Mouse (Mus musculus) heart, adult 2 months (tissue): ENCODE measurements around the gene Rpl22. TPM values are rescaled to one million over a fixed set of nuclear protein-coding genes. Genes with fewer than 3 reads are reported as not detected.

Experiments
- DNase-seq, 2 experiments: peaks; one replicate each; pipeline ENCODE4 v3.0.0; 2021
- H3K27ac ChIP-seq: fragments of 200-600 bp; 2 replicates; pipeline ENCODE4 v1.8.1; 2022
- H3K27me3 ChIP-seq: fragments of 200-500 bp; 2 replicates; pipeline ENCODE4 v1.6.1; 2012; ENCODE audit warnings: mild to moderate bottlenecking, low read length, inconsistent platforms, mixed read lengths; ENCODE audit not compliant: control insufficient read depth, insufficient read depth
- H3K36me3 ChIP-seq: fragments of 200-500 bp; 2 replicates; pipeline ENCODE4 v1.6.1; 2012; ENCODE audit warnings: low read length, inconsistent platforms; ENCODE audit not compliant: control insufficient read depth, insufficient read depth
- H3K4me1 ChIP-seq: fragments of 200-500 bp; 2 replicates; pipeline ENCODE4 v1.6.1; 2011; ENCODE audit warnings: low read length; ENCODE audit not compliant: control insufficient read depth, insufficient read depth
- H3K4me3 ChIP-seq: fragments of 200-600 bp; 2 replicates; pipeline ENCODE4 v1.8.1; 2022
- H3K79me2 ChIP-seq: fragments of 200-500 bp; replicated peaks from 2 replicates; pipeline ENCODE4 v1.6.1; 2012; ENCODE audit warnings: mild to moderate bottlenecking, inconsistent platforms, low read length, moderate library complexity, mixed read lengths; ENCODE audit not compliant: control insufficient read depth, insufficient read depth
- H3K9ac ChIP-seq: fragments of 200-500 bp; 2 replicates; pipeline ENCODE4 v1.6.1; 2012; ENCODE audit warnings: low read depth, mild to moderate bottlenecking, control low read depth, inconsistent platforms, low read length, mixed read lengths
- CTCF ChIP-seq: fragments of 200-600 bp; IDR thresholded peaks from 2 replicates; pipeline ENCODE4 v1.8.1; 2022; ENCODE audit warnings: antibody characterized with exemption, mild to moderate bottlenecking, moderate library complexity
- EP300 ChIP-seq: fragments of 200-500 bp; IDR thresholded peaks from 2 replicates; pipeline ENCODE4 v1.6.1; 2011; ENCODE audit warnings: low read depth, low read length, control low read depth; ENCODE audit not compliant: insufficient read depth
- POLR2A ChIP-seq: fragments of 200-500 bp; IDR thresholded peaks from 2 replicates; pipeline ENCODE4 v1.6.1; 2011; ENCODE audit warnings: mild to moderate bottlenecking, low read depth, low read length, control low read depth; ENCODE audit not compliant: insufficient read depth
- WGBS: fragments of 180-500 bp; shearing (Covaris S2); methylation state at CpG from one replicate; pipeline ENCODE4 v1.1.7; 2018; 5-methylcytosine and 5-hydroxymethylcytosine counted together
- intact Hi-C: fragments of 180-260 bp; cut with DNase I; formaldehyde crosslinking; loops from one replicate; pipeline ENCODE4 v1.15.1; 2025
- polyA plus RNA-seq: library from polyadenylated mRNA; depleted of rRNA; stranded (reverse); fragments of >200 nt; gene quantifications from 2 replicates; pipeline ENCODE4 v1.2.3, GENCODE M21; 2012
- total RNA-seq, 2 experiments: library from RNA; stranded (reverse); gene quantifications; 2 replicates each; pipeline ENCODE4 v1.2.3; 2021

Rpl22 gene
- total and polyA plus RNA-seq, 3 experiments, result 40.9 to 276 (median 242) TPM

GRCm38 (mm10) chr4:152282721-152283120, 42.8 kb upstream of the Rpl22 start:
- no peak for DNase-seq
- 30% methylated on average over 34 of the region's 34 CpGs for WGBS
- Histone ChIP-seq H3K36me3 (no peaks in the 10 kb centered on the region), H3K79me2 (no peaks in the 10 kb centered on the region), H3K4me1 (no peaks in the 10 kb centered on the region), H3K27ac (no peak overlapping the region), H3K27me3 (peaks cover 13% of the 10 kb centered on the region), H3K4me3 (peak overlapping the region; percentile 19; the same call in 1 of the 2 replicates), H3K9ac (peak overlapping the region; percentile 18)
- intact Hi-C loops, result no loop called here
- TF ChIP-seq EP300 (no peak), POLR2A (no peak), CTCF (no peak)

GRCm38 (mm10) chr4:152283186-152283950, 42.2 kb upstream of the Rpl22 start:
- Histone ChIP-seq H3K4me1 (no peaks in the 10 kb centered on the region), H3K9ac (peak overlapping the region; percentile 18), H3K36me3 (no peaks in the 10 kb centered on the region), H3K27ac (no peak overlapping the region), H3K79me2 (no peaks in the 10 kb centered on the region), H3K4me3 (peak overlapping the region; percentile 19; the same call in 1 of the 2 replicates), H3K27me3 (peaks cover 13% of the 10 kb centered on the region)
- peak; percentile 86 to 88 for DNase-seq
- peak; percentile 99 for TF ChIP-seq CTCF
- TF ChIP-seq EP300, result no peak
- TF ChIP-seq POLR2A, result no peak
- intact Hi-C loops, result no loop called here
- 13% methylated on average over 70 of the region's 70 CpGs for WGBS

- peak; percentile 74 to 77 for DNase-seq
Observed at GRCm38 (mm10) chr4:152285505-152285904, 40.0 kb upstream of the Rpl22 start.

GRCm38 (mm10) chr4:152286183-152286582, 39.4 kb upstream of the Rpl22 start:
- DNase-seq, result no peak
- no peaks in the 10 kb centered on the region for H3K36me3 ChIP-seq
- peaks cover 19% of the 10 kb centered on the region for H3K27me3 ChIP-seq
- H3K4me3 ChIP-seq, result no peak overlapping the region
- no peak overlapping the region for H3K9ac ChIP-seq
- H3K27ac ChIP-seq, result no peak overlapping the region
- intact Hi-C loops, result no loop called here
- no peaks in the 10 kb centered on the region for H3K4me1 ChIP-seq
- TF ChIP-seq EP300, result no peak
- no peak for TF ChIP-seq POLR2A
- TF ChIP-seq CTCF, result no peak
- 6% methylated on average over 30 of the region's 32 CpGs for whole genome bisulfite sequencing
- H3K79me2 ChIP-seq, result no peaks in the 10 kb centered on the region

More at GRCm38 (mm10) chr4:152285505-152285904, 40.0 kb upstream of the Rpl22 start:
- H3K27ac ChIP-seq, result no peak overlapping the region
- TF ChIP-seq CTCF (peak; percentile 86), EP300 (0 out of 2 replicates have a peak, but pooled peaks have one; percentile 45), POLR2A (no peak)
- WGBS, result 4% methylated on average over 10 of the region's 10 CpGs
- no peaks in the 10 kb centered on the region for H3K4me1 ChIP-seq
- H3K36me3 ChIP-seq, result no peaks in the 10 kb centered on the region
- H3K4me3 ChIP-seq, result no peak overlapping the region
- H3K79me2 ChIP-seq, result no peaks in the 10 kb centered on the region
- intact Hi-C loops, result loop anchor here (1.0 kb wide), 2 partner anchors 71 to 112 kb away; no protein-coding TSS in a partner anchor
- H3K9ac ChIP-seq, result no peak overlapping the region
- peaks cover 17% of the 10 kb centered on the region for H3K27me3 ChIP-seq

- no peak overlapping the region for H3K9ac ChIP-seq
Observed at GRCm38 (mm10) chr4:152286887-152287286, 38.7 kb upstream of the Rpl22 start.

More at GRCm38 (mm10) chr4:152286887-152287286, 38.7 kb upstream of the Rpl22 start:
- TF ChIP-seq POLR2A (no peak), EP300 (no peak), CTCF (no peak)
- peaks cover 19% of the 10 kb centered on the region for H3K27me3 ChIP-seq
- intact Hi-C loops, result no loop called here
- H3K4me1 ChIP-seq, result no peaks in the 10 kb centered on the region
- H3K27ac ChIP-seq, result no peak overlapping the region
- H3K36me3 ChIP-seq, result no peaks in the 10 kb centered on the region
- H3K4me3 ChIP-seq, result no peak overlapping the region
- H3K79me2 ChIP-seq, result no peaks in the 10 kb centered on the region
- 6% methylated on average over 26 of the region's 26 CpGs for WGBS
- DNase-seq, result peak; percentile 57 to 76
